Mouse (Mus musculus) G1E (cell line): ENCODE results near the gene Fhad1.

Source experiments
- CTCF ChIP-seq: IDR thresholded peaks from 2 replicates; pipeline ENCODE4 v1.5.1; 2012; ENCODE audit warnings: low read depth, low read length, inconsistent platforms, mixed read lengths
- GATA1 ChIP-seq: IDR thresholded peaks from 2 replicates; pipeline ENCODE4 v1.6.1; 2012; ENCODE audit warnings: borderline replicate concordance, low read length, inconsistent platforms, mixed read lengths
- GATA2 ChIP-seq: IDR thresholded peaks from 2 replicates; pipeline ENCODE4 v1.6.1; 2012; ENCODE audit warnings: low read depth, low read length, inconsistent platforms, borderline replicate concordance
- POLR2AphosphoS5 ChIP-seq: IDR thresholded peaks from 2 replicates; pipeline ENCODE4 v1.6.1; 2012; ENCODE audit warnings: low read depth, low read length, inconsistent platforms; ENCODE audit not compliant: insufficient replicate concordance
- TAL1 ChIP-seq: conservative IDR thresholded peaks from 2 replicates; pipeline ENCODE4 v1.6.1; 2012; ENCODE audit warnings: low read depth, low read length, inconsistent platforms, mixed read lengths

DNA sequence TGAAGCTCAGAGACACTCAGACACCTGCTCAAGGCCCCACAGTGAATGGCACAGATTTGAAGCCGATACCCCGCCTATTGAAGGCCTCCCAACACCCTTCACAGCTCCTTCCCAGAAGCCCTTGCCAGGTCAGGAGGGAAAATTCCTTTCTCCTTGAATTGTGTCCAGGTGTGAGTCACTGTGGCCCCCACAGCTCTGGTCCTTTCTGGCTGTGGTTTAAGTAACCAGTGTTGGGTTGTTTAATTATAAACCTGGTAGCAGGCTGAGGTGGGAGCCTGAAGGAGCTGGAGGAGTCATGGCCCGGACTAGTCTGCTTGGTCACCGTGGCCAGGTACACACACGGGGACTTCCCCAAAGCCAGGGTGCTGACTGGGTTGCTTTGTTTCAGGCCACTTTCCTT, 32.1 kb upstream of the Fhad1 start:
- TF ChIP-seq GATA2 = no peak
- no peak for TF ChIP-seq CTCF
- TF ChIP-seq TAL1 = no peak
- no peak for TF ChIP-seq POLR2AphosphoS5
- no peak for TF ChIP-seq GATA1
